In the genomic region with DNA sequence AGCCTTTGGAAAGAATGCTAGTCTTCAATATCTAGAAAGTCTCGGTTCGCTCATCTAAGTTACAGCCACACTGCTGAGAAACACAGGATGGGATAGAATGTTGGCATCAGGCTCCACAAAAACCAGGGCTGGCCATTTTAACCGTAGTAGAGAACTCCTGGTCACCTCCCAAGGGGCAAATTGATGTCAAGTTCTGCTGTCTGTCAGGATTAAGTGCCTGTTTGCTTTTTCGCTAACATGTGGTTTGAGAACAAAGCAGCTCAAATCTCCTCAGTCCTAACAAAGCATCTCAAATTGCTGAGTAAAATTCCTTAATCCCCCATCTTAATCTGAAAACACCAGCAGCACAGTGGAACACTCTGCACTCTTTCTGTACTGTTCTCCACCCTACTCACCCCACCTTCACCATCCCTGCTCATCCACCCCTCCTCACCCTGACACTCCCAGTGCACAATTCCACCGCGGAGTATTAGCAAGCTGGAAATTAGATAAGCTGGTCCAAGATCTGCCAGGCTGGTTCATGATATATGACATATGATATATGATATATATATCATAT, we compare ENCODE assay signal across 29 mouse cellular contexts.
DNase-seq lines count a peak whose midpoint lies in the region; ATAC-seq lines count a peak whose summit lies in the region.
"Had no signal": no experiment of that assay in that cellular context is flagged by ENCODE, and none has a peak within 500 bp of the region (broad histone marks: within the 10 kb centered on the region; RNA-seq: fewer than 3 reads in every experiment).

No protein-coding gene starts in this region.

- H3K27me3 ChIP-seq in embryonic facial prominence, embryonic 11.5 days (ENCODE audit: control insufficient read depth, insufficient read depth, low read length): no peaks in the 10 kb centered on the region
- H3K27me3 ChIP-seq in embryonic facial prominence, embryonic 10.5 days (replicated peaks; ENCODE audit: low read depth, poor library complexity, severe bottlenecking): no peaks in the 10 kb centered on the region
- H3K27me3 ChIP-seq in embryonic facial prominence, embryonic 14.5 days (replicated peaks; ENCODE audit: control insufficient read depth, insufficient read depth, low read length): no peaks in the 10 kb centered on the region
- no peaks in the 10 kb centered on the region for H3K27me3 ChIP-seq in stomach, embryonic 14.5 days (ENCODE audit: control insufficient read depth, insufficient read depth, low read length)
- H3K27me3 ChIP-seq: CH12.LX; liver, embryonic 12.5 days; megakaryocyte, embryonic 14.5 days had no signal

- 0 out of 2 replicates have a peak, but pooled peaks have one; percentile 59 for ATAC-seq in embryonic facial prominence, embryonic 11.5 days (replicated peaks; ENCODE audit: insufficient number of reproducible peaks, low FRiP score, low TSS enrichment, low read depth)
- ATAC-seq in embryonic facial prominence, embryonic 14.5 days (ENCODE audit: low read depth): peak; percentile 57; the same call in 1 of the 2 replicates
- ATAC-seq in stomach, embryonic 14.5 days (ENCODE audit: insufficient number of reproducible peaks, insufficient read depth, low FRiP score, low read depth): 0 out of 2 replicates have a peak, but pooled peaks have one; percentile 42
- ATAC-seq: activated CD4-positive, CD25-positive, alpha-beta regulatory T cell, adult 4 months; forebrain, embryonic 14.5 days; liver, embryonic 12.5 days; liver, postnatal 0 days; lung, postnatal 0 days had no signal

- peak; percentile 27 for DNase-seq in embryonic facial prominence, embryonic 11.5 days (ENCODE audit: low spot score)
- no peak for DNase-seq in embryonic facial prominence, embryonic 10.5 days (ENCODE audit: low spot score)
- peak; percentile 60 for DNase-seq in embryo, embryonic 10 days (ENCODE audit: low spot score)
- DNase-seq in embryonic facial prominence, embryonic 14.5 days (ENCODE audit: low spot score): peak; percentile 59
- no peak for DNase-seq in frontal cortex, postnatal 10 days (ENCODE audit: low spot score in 2 of 2)
- DNase-seq in neural tube, embryonic 10.5 days (ENCODE audit: extremely low spot score, low spot score): no peak
- DNase-seq in layer of hippocampus, adult 9-11 months: no peak
- DNase-seq: adrenal gland, adult 2 months; adrenal gland, postnatal 36 days; cerebellum, adult 18-20 months; cerebellum, postnatal 10 days; gastrocnemius, postnatal 25 days; heart, adult 18-20 months; kidney, adult 11 months; kidney, postnatal 25 days; liver, postnatal 0 days; lung, postnatal 4 days; thymus, adult 2 months; thymus, postnatal 36 days had no signal

- WGBS in embryonic facial prominence, embryonic 11.5 days: 54% methylated on average over 6 of the region's 6 CpGs
- 60% methylated on average over 6 of the region's 6 CpGs for whole genome bisulfite sequencing in embryonic facial prominence, embryonic 10.5 days
- WGBS in embryonic facial prominence, embryonic 14.5 days: 48% methylated on average over 6 of the region's 6 CpGs
- 63% methylated on average over 6 of the region's 6 CpGs for WGBS in stomach, embryonic 14.5 days

- H3K27ac ChIP-seq in embryonic facial prominence, embryonic 11.5 days (replicated peaks; ENCODE audit: low read depth, low read length): no peak overlapping the region
- no peak overlapping the region for H3K27ac ChIP-seq in embryonic facial prominence, embryonic 10.5 days (replicated peaks)
- H3K27ac ChIP-seq in embryonic facial prominence, embryonic 14.5 days (replicated peaks; ENCODE audit: low read depth, low read length): no peak overlapping the region
- H3K27ac ChIP-seq in stomach, embryonic 14.5 days (ENCODE audit: low read length): no peak overlapping the region
- H3K27ac ChIP-seq: hindbrain, embryonic 14.5 days; left cerebral cortex, adult 2 months; liver, embryonic 12.5 days had no signal

- H3K36me3 ChIP-seq in embryonic facial prominence, embryonic 11.5 days (replicated peaks; ENCODE audit: control insufficient read depth, insufficient read depth, low read depth, low read length): no peaks in the 10 kb centered on the region
- H3K36me3 ChIP-seq in embryonic facial prominence, embryonic 10.5 days (replicated peaks): no peaks in the 10 kb centered on the region
- no peaks in the 10 kb centered on the region for H3K36me3 ChIP-seq in embryonic facial prominence, embryonic 14.5 days (ENCODE audit: control insufficient read depth, insufficient read depth, low read length)
- H3K36me3 ChIP-seq in stomach, embryonic 14.5 days (ENCODE audit: control insufficient read depth, insufficient read depth, low read length): no peaks in the 10 kb centered on the region
- H3K36me3 ChIP-seq: liver, embryonic 12.5 days had no signal

- no peaks in the 10 kb centered on the region for H3K4me1 ChIP-seq in embryonic facial prominence, embryonic 11.5 days (ENCODE audit: control insufficient read depth, insufficient read depth, low read length)
- H3K4me1 ChIP-seq in embryonic facial prominence, embryonic 10.5 days: peaks cover 4% of the 10 kb centered on the region; the same call in 1 of the 2 replicates
- no peaks in the 10 kb centered on the region for H3K4me1 ChIP-seq in embryonic facial prominence, embryonic 14.5 days (ENCODE audit: control insufficient read depth, insufficient read depth, low read length)
- H3K4me1 ChIP-seq in stomach, embryonic 14.5 days (ENCODE audit: control insufficient read depth, insufficient read depth, low read length): no peaks in the 10 kb centered on the region
- H3K4me1 ChIP-seq: liver, embryonic 12.5 days; megakaryocyte, embryonic 14.5 days had no signal

- no peak overlapping the region for H3K9ac ChIP-seq in embryonic facial prominence, embryonic 11.5 days (replicated peaks; ENCODE audit: low read length)
- no peak overlapping the region for H3K9ac ChIP-seq in embryonic facial prominence, embryonic 14.5 days (ENCODE audit: low read depth, low read length)
- H3K9ac ChIP-seq in stomach, embryonic 14.5 days (replicated peaks; ENCODE audit: low read depth, low read length): no peak overlapping the region
- H3K9ac ChIP-seq: hindbrain, embryonic 14.5 days; liver, embryonic 12.5 days; liver, postnatal 0 days had no signal

- no peak overlapping the region for H3K4me2 ChIP-seq in embryonic facial prominence, embryonic 11.5 days (ENCODE audit: low read depth, low read length)
- H3K4me2 ChIP-seq in embryonic facial prominence, embryonic 14.5 days (ENCODE audit: low read depth, low read length): no peak overlapping the region
- no peak overlapping the region for H3K4me2 ChIP-seq in stomach, embryonic 14.5 days (replicated peaks; ENCODE audit: low read depth, low read length)
- H3K4me2 ChIP-seq: heart, embryonic 11.5 days; hindbrain, embryonic 14.5 days; liver, embryonic 12.5 days had no signal

- H3K4me3 ChIP-seq in embryonic facial prominence, embryonic 11.5 days (ENCODE audit: low read depth, low read length): no peak overlapping the region
- H3K4me3 ChIP-seq in embryonic facial prominence, embryonic 10.5 days: no peak overlapping the region
- no peak overlapping the region for H3K4me3 ChIP-seq in embryonic facial prominence, embryonic 14.5 days (ENCODE audit: low read depth, low read length)
- no peak overlapping the region for H3K4me3 ChIP-seq in stomach, embryonic 14.5 days (ENCODE audit: low read depth, low read length)
- H3K4me3 ChIP-seq: left cerebral cortex, adult 2 months; liver, embryonic 12.5 days; megakaryocyte, embryonic 14.5 days had no signal

- H3K9me3 ChIP-seq in embryonic facial prominence, embryonic 11.5 days (replicated peaks; ENCODE audit: control insufficient read depth, low read length): no peaks in the 10 kb centered on the region
- H3K9me3 ChIP-seq in embryonic facial prominence, embryonic 10.5 days: no peaks in the 10 kb centered on the region
- no peaks in the 10 kb centered on the region for H3K9me3 ChIP-seq in embryonic facial prominence, embryonic 14.5 days (ENCODE audit: control insufficient read depth, low read length)
- H3K9me3 ChIP-seq in stomach, embryonic 14.5 days (ENCODE audit: control insufficient read depth, low read depth, low read length): no peaks in the 10 kb centered on the region
- H3K9me3 ChIP-seq: liver, embryonic 12.5 days; megakaryocyte, embryonic 14.5 days had no signal

Comparison
In these comparisons a context has a peak if more than half of its experiments do, and no peak if none do; other contexts are left out.
1. DNase-seq: peak in embryonic facial prominence, embryonic 11.5 days (single experiment), embryo, embryonic 10 days (single experiment) and embryonic facial prominence, embryonic 14.5 days (single experiment); none in embryonic facial prominence, embryonic 10.5 days (single experiment), frontal cortex, postnatal 10 days (0 of 2), neural tube, embryonic 10.5 days (single experiment) and layer of hippocampus, adult 9-11 months (single experiment).
2. Peak in every context shown above with its lines, with median percentiles within 50 percentile points of each other: ATAC-seq.